Mouse (Mus musculus): ENCODE measurements around the gene Ndufaf7. TPM values are rescaled to one million over a fixed set of nuclear protein-coding genes. Genes with fewer than 3 reads are reported as not detected.
A peak's percentile ranks its signal among the peaks of the same experiment; 100 is the strongest.

Gene Ndufaf7
- polyA plus RNA-seq, 1 experiment, result 13.0 TPM

- Histone ChIP-seq H3K27me3 (ENCODE audit: control insufficient read depth, insufficient read depth, insufficient read length) (no peaks in the 10 kb centered on the region), H3K4me3 (ENCODE audit: insufficient read depth, poor library complexity, severe bottlenecking) (peak within 1 kb of the TSS; percentile 39), H3K79me2 (ENCODE audit: control insufficient read depth, insufficient read depth) (no peaks in the 10 kb centered on the region), H3K79me3 (ENCODE audit: low read depth) (no peaks in the 10 kb centered on the region), H3K36me3 (ENCODE audit: control insufficient read depth, insufficient read depth) (peaks cover 38% of the 10 kb centered on the region), H3ac (ENCODE audit: control insufficient read depth, insufficient read length, low read depth) (peak within 1 kb of the TSS; percentile 69)
- TF ChIP-seq MYOD1 (IDR thresholded peaks at IDR 0.05; ENCODE audit: control insufficient read depth, insufficient read length, low read depth), result no peak
- no peak for TF ChIP-seq FOSL1 (IDR thresholded peaks at IDR 0.05; ENCODE audit: insufficient read depth, low read length, poor library complexity, severe bottlenecking)
- no peak for TF ChIP-seq MAX (IDR thresholded peaks at IDR 0.05)
These were observed 20.5 kb upstream of the Ndufaf7 start, which contains the start of gene Cebpzos for GRCm38 (mm10) chr17:78916369-78916813. Cebpzos (plus strand) TSS chr17:78916500.

GRCm38 (mm10) chr17:78916899-78917298, 20.0 kb upstream of the Ndufaf7 start:
- TF ChIP-seq CEBPB (IDR thresholded peaks at IDR 0.05; ENCODE audit: low read depth) (no peak), MYOG (IDR thresholded peaks at IDR 0.05; ENCODE audit: control insufficient read depth, extremely low read depth, insufficient read length) (no peak), CTCF (IDR thresholded peaks at IDR 0.05; ENCODE audit: control insufficient read depth, insufficient read depth, insufficient read length) (no peak), USF1 (IDR thresholded peaks at IDR 0.05; ENCODE audit: low read depth) (no peak), MYOD1 (IDR thresholded peaks at IDR 0.05; ENCODE audit: control insufficient read depth, insufficient read length, low read depth) (no peak)
- no peaks in the 10 kb centered on the region for H3K79me2 ChIP-seq (ENCODE audit: control insufficient read depth, insufficient read depth)
- peak overlapping the region; percentile 39 for H3K4me3 ChIP-seq (ENCODE audit: insufficient read depth, poor library complexity, severe bottlenecking)
- H3K36me3 ChIP-seq (ENCODE audit: control insufficient read depth, insufficient read depth), result peaks cover 42% of the 10 kb centered on the region
- H3ac ChIP-seq (ENCODE audit: control insufficient read depth, insufficient read length, low read depth), result peak overlapping the region; percentile 69
- no peaks in the 10 kb centered on the region for H3K27me3 ChIP-seq (ENCODE audit: control insufficient read depth, insufficient read depth, insufficient read length)
- H3K79me3 ChIP-seq (ENCODE audit: low read depth), result no peaks in the 10 kb centered on the region

GRCm38 (mm10) chr17:78917696-78918095, 19.2 kb upstream of the Ndufaf7 start:
- no peaks in the 10 kb centered on the region for H3K79me3 ChIP-seq (ENCODE audit: low read depth)
- no peak overlapping the region for H3K4me3 ChIP-seq (ENCODE audit: insufficient read depth, poor library complexity, severe bottlenecking)
- no peaks in the 10 kb centered on the region for H3K79me2 ChIP-seq (ENCODE audit: control insufficient read depth, insufficient read depth)
- TF ChIP-seq CTCF (IDR thresholded peaks at IDR 0.05; ENCODE audit: control insufficient read depth, insufficient read depth, insufficient read length) (no peak), MAX (IDR thresholded peaks at IDR 0.05) (no peak), CEBPB (IDR thresholded peaks at IDR 0.05; ENCODE audit: low read depth) (no peak), MYOD1 (IDR thresholded peaks at IDR 0.05; ENCODE audit: control insufficient read depth, insufficient read length, low read depth) (no peak), FOSL1 (IDR thresholded peaks at IDR 0.05; ENCODE audit: insufficient read depth, low read length, poor library complexity, severe bottlenecking) (no peak), MYOG (IDR thresholded peaks at IDR 0.05; ENCODE audit: control insufficient read depth, extremely low read depth, insufficient read length) (no peak), USF1 (IDR thresholded peaks at IDR 0.05; ENCODE audit: low read depth) (no peak)
- no peak overlapping the region for H3ac ChIP-seq (ENCODE audit: control insufficient read depth, insufficient read length, low read depth)
- H3K36me3 ChIP-seq (ENCODE audit: control insufficient read depth, insufficient read depth), result peaks cover 50% of the 10 kb centered on the region
- no peaks in the 10 kb centered on the region for H3K27me3 ChIP-seq (ENCODE audit: control insufficient read depth, insufficient read depth, insufficient read length)

GRCm38 (mm10) chr17:78935857-78936256, 1.1 kb upstream of the Ndufaf7 start:
- peaks cover 31% of the 10 kb centered on the region for H3K79me3 ChIP-seq (ENCODE audit: low read depth)
- H3ac ChIP-seq (ENCODE audit: control insufficient read depth, insufficient read length, low read depth), result no peak overlapping the region
- no peak for TF ChIP-seq FOSL1 (IDR thresholded peaks at IDR 0.05; ENCODE audit: insufficient read depth, low read length, poor library complexity, severe bottlenecking)
- TF ChIP-seq MAX (IDR thresholded peaks at IDR 0.05), result no peak
- no peak for TF ChIP-seq MYOG (IDR thresholded peaks at IDR 0.05; ENCODE audit: control insufficient read depth, extremely low read depth, insufficient read length)
- no peak for TF ChIP-seq CEBPB (IDR thresholded peaks at IDR 0.05; ENCODE audit: low read depth)
- no peak for TF ChIP-seq CTCF (IDR thresholded peaks at IDR 0.05; ENCODE audit: control insufficient read depth, insufficient read depth, insufficient read length)
- TF ChIP-seq USF1 (IDR thresholded peaks at IDR 0.05; ENCODE audit: low read depth), result no peak
- no peak for TF ChIP-seq MYOD1 (IDR thresholded peaks at IDR 0.05; ENCODE audit: control insufficient read depth, insufficient read length, low read depth)
- H3K4me3 ChIP-seq (ENCODE audit: insufficient read depth, poor library complexity, severe bottlenecking), result peak overlapping the region; percentile 98
- peaks cover 62% of the 10 kb centered on the region for H3K79me2 ChIP-seq (ENCODE audit: control insufficient read depth, insufficient read depth)
- H3K27me3 ChIP-seq (ENCODE audit: control insufficient read depth, insufficient read depth, insufficient read length), result no peaks in the 10 kb centered on the region
- H3K36me3 ChIP-seq (ENCODE audit: control insufficient read depth, insufficient read depth), result peaks cover 39% of the 10 kb centered on the region

GRCm38 (mm10) chr17:78937229-78937853, 405 bp downstream of the Ndufaf7 start:
- H3K4me3 ChIP-seq (ENCODE audit: insufficient read depth, poor library complexity, severe bottlenecking), result peak overlapping the region; percentile 98
- peak overlapping the region; percentile 62 for H3ac ChIP-seq (ENCODE audit: control insufficient read depth, insufficient read length, low read depth)
- peaks cover 31% of the 10 kb centered on the region for H3K79me3 ChIP-seq (ENCODE audit: low read depth)
- TF ChIP-seq CEBPB (IDR thresholded peaks at IDR 0.05; ENCODE audit: low read depth) (no peak), FOSL1 (IDR thresholded peaks at IDR 0.05; ENCODE audit: insufficient read depth, low read length, poor library complexity, severe bottlenecking) (no peak), USF1 (IDR thresholded peaks at IDR 0.05; ENCODE audit: low read depth) (no peak), MYOG (IDR thresholded peaks at IDR 0.05; ENCODE audit: control insufficient read depth, extremely low read depth, insufficient read length) (no peak), MAX (IDR thresholded peaks at IDR 0.05) (no peak), MYOD1 (IDR thresholded peaks at IDR 0.05; ENCODE audit: control insufficient read depth, insufficient read length, low read depth) (no peak), CTCF (IDR thresholded peaks at IDR 0.05; ENCODE audit: control insufficient read depth, insufficient read depth, insufficient read length) (no peak)
- H3K27me3 ChIP-seq (ENCODE audit: control insufficient read depth, insufficient read depth, insufficient read length), result no peaks in the 10 kb centered on the region
- H3K79me2 ChIP-seq (ENCODE audit: control insufficient read depth, insufficient read depth), result peaks cover 57% of the 10 kb centered on the region
- peaks cover 26% of the 10 kb centered on the region for H3K36me3 ChIP-seq (ENCODE audit: control insufficient read depth, insufficient read depth)

GRCm38 (mm10) chr17:78938927-78939326, 2.0 kb downstream of the Ndufaf7 start:
- Histone ChIP-seq H3K36me3 (ENCODE audit: control insufficient read depth, insufficient read depth) (peaks cover 15% of the 10 kb centered on the region), H3K27me3 (ENCODE audit: control insufficient read depth, insufficient read depth, insufficient read length) (no peaks in the 10 kb centered on the region), H3K79me2 (ENCODE audit: control insufficient read depth, insufficient read depth) (peaks cover 41% of the 10 kb centered on the region), H3ac (ENCODE audit: control insufficient read depth, insufficient read length, low read depth) (no peak overlapping the region), H3K4me3 (ENCODE audit: insufficient read depth, poor library complexity, severe bottlenecking) (no peak overlapping the region), H3K79me3 (ENCODE audit: low read depth) (peaks cover 26% of the 10 kb centered on the region)
- no peak for TF ChIP-seq MAX (IDR thresholded peaks at IDR 0.05)
- TF ChIP-seq CTCF (IDR thresholded peaks at IDR 0.05; ENCODE audit: control insufficient read depth, insufficient read depth, insufficient read length), result no peak
- TF ChIP-seq MYOD1 (IDR thresholded peaks at IDR 0.05; ENCODE audit: control insufficient read depth, insufficient read length, low read depth), result no peak
- no peak for TF ChIP-seq USF1 (IDR thresholded peaks at IDR 0.05; ENCODE audit: low read depth)
- no peak for TF ChIP-seq CEBPB (IDR thresholded peaks at IDR 0.05; ENCODE audit: low read depth)
- no peak for TF ChIP-seq FOSL1 (IDR thresholded peaks at IDR 0.05; ENCODE audit: insufficient read depth, low read length, poor library complexity, severe bottlenecking)
- no peak for TF ChIP-seq MYOG (IDR thresholded peaks at IDR 0.05; ENCODE audit: control insufficient read depth, extremely low read depth, insufficient read length)

Data from C2C12 (cell line).